Mouse (Mus musculus) granulocyte monocyte progenitor cell, adult 5-6 weeks (primary cell): Measurements from ENCODE around the gene Cntn4. TPM values are rescaled to one million over a fixed set of nuclear protein-coding genes. Genes with fewer than 3 reads are reported as not detected.

Experiments
- ATAC-seq: replicated peaks from 2 replicates; pipeline ENCODE4 v1.8.0; 2016; ENCODE audit warnings: mild to moderate bottlenecking, moderate TSS enrichment, inconsistent platforms; ENCODE audit not compliant: poor library complexity, severe bottlenecking
- total RNA-seq, 2 experiments: library from RNA; stranded (forward) in 1 of 2; stranded (reverse) in 1 of 2; fragments of 200-712, 200-1000 nt in 1 of 2; fragments of >200 nt in 1 of 2; fragmentation: Nextera tagmentation in 1 of 2; gene quantifications; 2 replicates each; pipeline ENCODE4 v1.2.3; 2014 to 2017

Gene Cntn4
- total RNA-seq, 2 experiments from 2014 or later = not detected

GRCm38 (mm10) chr6:106580124-106580523 lies 902.7 kb downstream of the Cntn4 start:
- no peak for ATAC-seq

GRCm38 (mm10) chr6:106593756-106594155 lies 916.3 kb downstream of the Cntn4 start:
- ATAC-seq = no peak

GRCm38 (mm10) chr6:106617081-106617480 lies 939.6 kb downstream of the Cntn4 start:
- no peak for ATAC-seq

- ATAC-seq = no peak
Measured at GRCm38 (mm10) chr6:106621188-106621749, 943.8 kb downstream of the Cntn4 start.

GRCm38 (mm10) chr6:106643026-106643425 lies 965.6 kb downstream of the Cntn4 start:
- ATAC-seq = no peak

- ATAC-seq = no peak
Measured at GRCm38 (mm10) chr6:106645496-106646211, 968.2 kb downstream of the Cntn4 start.

- no peak for ATAC-seq
Measured at GRCm38 (mm10) chr6:106646945-106647344, 969.5 kb downstream of the Cntn4 start.

GRCm38 (mm10) chr6:106663780-106664651 lies 986.6 kb downstream of the Cntn4 start:
- ATAC-seq = peak; percentile 98

GRCm38 (mm10) chr6:106675581-106675980 lies 998.1 kb downstream of the Cntn4 start:
- no peak for ATAC-seq

- no peak for ATAC-seq
Measured at GRCm38 (mm10) chr6:106701931-106702330, 1024.5 kb downstream of the Cntn4 start.

- no peak for ATAC-seq
Measured at GRCm38 (mm10) chr6:106705506-106706035, 1028.1 kb downstream of the Cntn4 start.

- ATAC-seq = peak; percentile 16; the same call in 1 of the 2 replicates
Measured at GRCm38 (mm10) chr6:106725642-106726041, 1048.2 kb downstream of the Cntn4 start.

- ATAC-seq = peak; percentile 46
Measured at GRCm38 (mm10) chr6:106726078-106726477, 1048.6 kb downstream of the Cntn4 start.

GRCm38 (mm10) chr6:106727703-106728102 lies 1050.2 kb downstream of the Cntn4 start:
- ATAC-seq = no peak

- ATAC-seq = peak; percentile 20; the same call in 1 of the 2 replicates
Measured at GRCm38 (mm10) chr6:106729682-106730314, 1052.3 kb downstream of the Cntn4 start.

GRCm38 (mm10) chr6:106732563-106732962 lies 1055.1 kb downstream of the Cntn4 start:
- ATAC-seq = peak; percentile 77

- ATAC-seq = no peak
Measured at GRCm38 (mm10) chr6:106738229-106738628, 1060.8 kb downstream of the Cntn4 start.

GRCm38 (mm10) chr6:106740244-106740825 lies 1062.9 kb downstream of the Cntn4 start:
- ATAC-seq = no peak

GRCm38 (mm10) chr6:106743556-106744233 lies 1066.2 kb downstream of the Cntn4 start:
- ATAC-seq = no peak; the same call in 1 of the 2 replicates
